Mouse (Mus musculus): ENCODE results near the gene Paqr5.

DNA sequence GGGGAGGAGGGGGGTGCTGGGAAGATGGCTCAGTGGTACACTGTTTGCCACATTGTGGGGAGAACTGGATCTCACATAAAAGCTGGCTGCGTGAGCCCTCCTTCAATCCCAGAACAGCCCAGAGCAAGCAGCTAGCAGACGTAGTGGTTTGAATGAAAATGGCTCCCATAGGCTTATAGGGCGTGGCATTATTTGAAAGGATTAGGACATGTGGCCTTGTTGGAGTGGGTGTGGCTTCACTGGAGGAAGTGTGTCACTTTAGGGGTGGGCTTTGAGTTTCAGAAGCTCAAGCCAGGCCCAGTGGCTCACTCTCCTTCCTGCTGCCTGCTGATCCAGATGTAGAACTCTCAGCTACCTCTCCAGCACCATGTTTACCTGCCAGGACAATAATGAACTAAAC is 5.5 kb upstream of the Paqr5 start:
- TF ChIP-seq CTCF (IDR thresholded peaks at IDR 0.05; ENCODE audit: insufficient read depth, low read length) (no peak), POLR2A (IDR thresholded peaks at IDR 0.05; ENCODE audit: borderline replicate concordance, extremely low read depth, low read depth, low read length) (no peak)

All from lung, adult 2 months (tissue).